Mouse (Mus musculus) lung, embryonic 15.5 days (tissue): ENCODE data around the gene D7Ertd443e. TPM values are rescaled to one million over a fixed set of nuclear protein-coding genes. Genes with fewer than 3 reads are reported as not detected.

Source experiments
- ATAC-seq: fragments of 200-750 bp; cut with Nextera tagmentation; 2 replicates; pipeline ENCODE4 v1.8.0; 2017; ENCODE audit warnings: moderate number of reproducible peaks, borderline replicate concordance; ENCODE audit not compliant: low FRiP score, low TSS enrichment; ENCODE audit errors: extremely low read depth
- H3K27ac ChIP-seq: fragments of 300-500 bp; sonication (generic); 2 replicates; pipeline ENCODE4 v1.5.1; 2015; ENCODE audit warnings: moderate library complexity, mild to moderate bottlenecking, inconsistent platforms
- H3K27me3 ChIP-seq: fragments of 300-500 bp; sonication (generic); 2 replicates; pipeline ENCODE4 v1.6.1; 2015; ENCODE audit warnings: inconsistent platforms
- H3K36me3 ChIP-seq: fragments of 300-500 bp; sonication (generic); 2 replicates; pipeline ENCODE4 v1.6.1; 2015; ENCODE audit warnings: inconsistent platforms
- H3K4me1 ChIP-seq: fragments of 300-500 bp; sonication (generic); 2 replicates; pipeline ENCODE4 v1.6.1; 2015; ENCODE audit warnings: inconsistent platforms
- H3K4me2 ChIP-seq: fragments of 300-500 bp; sonication (generic); 2 replicates; pipeline ENCODE4 v1.6.1; 2015; ENCODE audit warnings: inconsistent platforms, mild to moderate bottlenecking, moderate library complexity
- H3K4me3 ChIP-seq: fragments of 300-500 bp; sonication (generic); 2 replicates; pipeline ENCODE4 v1.5.1; 2015; ENCODE audit warnings: mild to moderate bottlenecking, inconsistent platforms
- H3K9ac ChIP-seq: fragments of 300-500 bp; sonication (generic); 2 replicates; pipeline ENCODE4 v1.6.1; 2015; ENCODE audit warnings: inconsistent platforms
- H3K9me3 ChIP-seq: fragments of 300-500 bp; sonication (generic); 2 replicates; pipeline ENCODE4 v1.6.1; 2016; ENCODE audit warnings: inconsistent platforms
- WGBS: fragments of 180-500 bp; shearing (Covaris S2); methylation state at CpG from one replicate; pipeline ENCODE4 v1.1.7; 2015; 5-methylcytosine and 5-hydroxymethylcytosine counted together
- polyA plus RNA-seq: library from polyadenylated mRNA; unstranded; fragments of >200 nt; fragmentation: Nextera tagmentation; extraction: Ambion mirVana; gene quantifications from 2 replicates; pipeline ENCODE4 v1.2.1, GENCODE M21; 2015

Gene D7Ertd443e
- polyA plus RNA-seq, 1 experiment from 2014 or later = 0.31 TPM

- H3K27me3 ChIP-seq = no peaks in the 10 kb centered on the region
- under 1% methylated on average over 71 of the region's 90 CpGs for WGBS
- H3K9me3 ChIP-seq = no peaks in the 10 kb centered on the region
- H3K27ac ChIP-seq = peak overlapping the region; percentile 93
- H3K36me3 ChIP-seq = no peaks in the 10 kb centered on the region
- peak overlapping the region; percentile 64 for H3K9ac ChIP-seq
- peaks cover 65% of the 10 kb centered on the region for H3K4me1 ChIP-seq
- ATAC-seq = peak; percentile 68
- H3K4me3 ChIP-seq = peak overlapping the region; percentile 66
- peak overlapping the region; percentile 97 for H3K4me2 ChIP-seq
Observed at GRCm38 (mm10) chr7:134224741-134225612, 160.5 kb downstream of the D7Ertd443e start.

GRCm38 (mm10) chr7:134224421-134224740 is 161.1 kb downstream of the D7Ertd443e start:
- H3K27ac ChIP-seq = peak overlapping the region; percentile 93
- peak; percentile 7; the same call in 1 of the 2 replicates for ATAC-seq
- WGBS = 0% methylated on average over 14 of the region's 14 CpGs
- peak overlapping the region; percentile 66 for H3K4me3 ChIP-seq
- H3K36me3 ChIP-seq = no peaks in the 10 kb centered on the region
- no peaks in the 10 kb centered on the region for H3K27me3 ChIP-seq
- peak overlapping the region; percentile 64 for H3K9ac ChIP-seq
- no peaks in the 10 kb centered on the region for H3K9me3 ChIP-seq
- H3K4me1 ChIP-seq = peaks cover 63% of the 10 kb centered on the region
- H3K4me2 ChIP-seq = peak overlapping the region; percentile 97

GRCm38 (mm10) chr7:134223444-134224161 is 161.9 kb downstream of the D7Ertd443e start:
- Histone ChIP-seq H3K4me1 (peaks cover 56% of the 10 kb centered on the region), H3K4me3 (peak overlapping the region; percentile 66), H3K36me3 (no peaks in the 10 kb centered on the region; the same call in 1 of the 2 replicates), H3K4me2 (peak overlapping the region; percentile 97), H3K9me3 (no peaks in the 10 kb centered on the region), H3K27me3 (no peaks in the 10 kb centered on the region), H3K27ac (peak overlapping the region; percentile 93), H3K9ac (peak overlapping the region; percentile 64)
- ATAC-seq = no peak
- WGBS = 17% methylated on average over 16 of the region's 16 CpGs

Other genes starting within 250 kb of the D7Ertd443e start
- 17.7 and 23.2 TPM in 2 replicates for gene Adam12, start 153.5 kb downstream of the D7Ertd443e start, polyA plus RNA-seq